ENCODE assay signal across 12 mouse cellular contexts in genomic region chr4:119116336-119116735, GRCm38 (mm10). TPM values are rescaled to one million over a fixed set of nuclear protein-coding genes. Genes with fewer than 3 reads are reported as not detected.
DNase-seq lines count a peak whose midpoint lies in the region; ATAC-seq and TF ChIP-seq lines count a peak whose summit lies in the region.
"Had no signal": no experiment of that assay in that cellular context is flagged by ENCODE, and none has a peak within 500 bp of the region (broad histone marks: within the 10 kb centered on the region; RNA-seq: fewer than 3 reads in every experiment).

No protein-coding gene starts in this region.

- peak; percentile 64 for TF ChIP-seq CTCF in liver, embryonic 14.5 days (IDR thresholded peaks at IDR 0.05; ENCODE audit: low read depth)

- TF ChIP-seq EP300 in liver, embryonic 14.5 days (IDR thresholded peaks at IDR 0.05; ENCODE audit: low read depth): no peak

- H3K27ac ChIP-seq in heart, embryonic 15.5 days: peak overlapping the region; percentile 90
- no peak overlapping the region; the same call in 1 of the 2 replicates for H3K27ac ChIP-seq in liver, embryonic 14.5 days
- H3K27ac ChIP-seq: midbrain, embryonic 15.5 days had no signal

- peak overlapping the region; percentile 35 for H3K4me2 ChIP-seq in heart, embryonic 15.5 days
- peak overlapping the region; percentile 11; the same call in 1 of the 2 replicates for H3K4me2 ChIP-seq in liver, embryonic 14.5 days (ENCODE audit: low read depth)
- H3K4me2 ChIP-seq: limb, embryonic 15.5 days; midbrain, embryonic 15.5 days had no signal

- H3K4me1 ChIP-seq in heart, embryonic 15.5 days (replicated peaks): peaks cover 97% of the 10 kb centered on the region
- peaks cover 48 to 82% of the 10 kb centered on the region in 2 experiments for H3K4me1 ChIP-seq in liver, embryonic 14.5 days (replicated peaks; ENCODE audit: control insufficient read depth in 2 of 2, insufficient read depth in 2 of 2, low read length in 1 of 2)
- H3K4me1 ChIP-seq: midbrain, embryonic 15.5 days had no signal

- H3K9me3 ChIP-seq in heart, embryonic 15.5 days (replicated peaks): no peaks in the 10 kb centered on the region
- no peaks in the 10 kb centered on the region for H3K9me3 ChIP-seq in liver, embryonic 14.5 days (ENCODE audit: control insufficient read depth, low read length)
- H3K9me3 ChIP-seq: limb, embryonic 15.5 days; midbrain, embryonic 15.5 days had no signal

- ATAC-seq in heart, embryonic 15.5 days (replicated peaks; ENCODE audit: insufficient number of reproducible peaks, insufficient read depth, low FRiP score, low read depth): no peak
- peak; percentile 27; the same call in 1 of the 2 replicates for ATAC-seq in liver, embryonic 14.5 days (ENCODE audit: insufficient read depth)
- ATAC-seq in monocyte, adult 5-6 weeks (replicated peaks; ENCODE audit: insufficient number of reproducible peaks, low FRiP score, low TSS enrichment, poor library complexity, severe bottlenecking): no peak
- ATAC-seq: hindbrain, embryonic 16.5 days; midbrain, embryonic 15.5 days had no signal

- H3K36me3 ChIP-seq in heart, embryonic 15.5 days: peaks cover 8% of the 10 kb centered on the region
- H3K36me3 ChIP-seq in liver, embryonic 14.5 days (replicated peaks; ENCODE audit: control insufficient read depth, insufficient read depth, low read depth): peaks cover 99% of the 10 kb centered on the region
- H3K36me3 ChIP-seq: midbrain, embryonic 15.5 days had no signal

- H3K27me3 ChIP-seq in heart, embryonic 15.5 days: no peaks in the 10 kb centered on the region
- H3K27me3 ChIP-seq in liver, embryonic 14.5 days (ENCODE audit: control insufficient read depth, insufficient read depth, low read length): no peaks in the 10 kb centered on the region
- H3K27me3 ChIP-seq: limb, embryonic 15.5 days; midbrain, embryonic 15.5 days had no signal

- intact Hi-C loops in heart, postnatal 10 days (cut with DNase I): no loop called here

- no peak for DNase-seq in heart, postnatal 10 days
- peak; percentile 26 for DNase-seq in thymus, postnatal 0 days (ENCODE audit: low spot score)
- no peak for DNase-seq in thymus, postnatal 36 days
- no peak for DNase-seq in liver, embryonic 14.5 days (ENCODE audit: low read depth in 3 of 3, low spot score in 3 of 3)
- peak; percentile 20 for DNase-seq in thymus, postnatal 25 days
- DNase-seq in layer of hippocampus, postnatal 25 days (ENCODE audit: extremely low spot score in 1 of 2, low spot score in 1 of 2): no peak
- DNase-seq: layer of hippocampus, adult 9-11 months had no signal

- H3K9ac ChIP-seq in heart, embryonic 15.5 days: no peak overlapping the region
- no peak overlapping the region for H3K9ac ChIP-seq in liver, embryonic 14.5 days (replicated peaks)
- H3K9ac ChIP-seq: limb, embryonic 15.5 days; midbrain, embryonic 15.5 days had no signal

- H3K4me3 ChIP-seq in heart, embryonic 15.5 days: no peak overlapping the region
- H3K4me3 ChIP-seq in liver, embryonic 14.5 days (ENCODE audit: insufficient read depth in 1 of 2, low read depth in 2 of 2, low read length in 2 of 2): no peak overlapping the region
- H3K4me3 ChIP-seq: limb, embryonic 15.5 days; midbrain, embryonic 15.5 days had no signal

- 55% methylated on average over 1 of the region's 1 CpGs for WGBS in heart, embryonic 15.5 days
- WGBS in liver, embryonic 14.5 days (ENCODE audit: insufficient replicate concordance): 90% methylated on average over 1 of the region's 1 CpGs

RNA-seq across cellular contexts. Expression of gene Slc2a1, which starts 7.8 kb away (rescaled TPM):
- 119 and 127 TPM in 2 replicates for polyA plus RNA-seq in heart, embryonic 15.5 days (2015; fragmentation: Nextera tagmentation; extraction: Ambion mirVana)
- 1 to 10 TPM; 5.1 to 7.7 TPM for total RNA-seq in heart, postnatal 10 days (2021)
- polyA plus RNA-seq in thymus, postnatal 0 days (2015; fragmentation: Nextera tagmentation; extraction: Ambion mirVana): 19.9 and 21.4 TPM in 2 replicates
- polyA plus RNA-seq in liver, embryonic 14.5 days (2012; rRNA removed): 173 and 192 TPM in 2 replicates
- 259 and 296 TPM in 2 replicates for polyA plus RNA-seq in liver, embryonic 14.5 days (2014; fragmentation: Nextera tagmentation; extraction: Ambion mirVana)
- 10 to 100 TPM; 70.9 to 98.4 TPM for total RNA-seq in layer of hippocampus, postnatal 25 days (2021)
- 25.2 to 35.8 TPM (median 30.1 TPM) in 3 replicates for total RNA-seq in monocyte, adult 5-6 weeks (2017)

RNA-seq across cellular contexts. Expression of gene Zfp691, which starts 57.7 kb away (rescaled TPM):
- 9.9 and 10.6 TPM in 2 replicates for polyA plus RNA-seq in heart, embryonic 15.5 days (2015; fragmentation: Nextera tagmentation; extraction: Ambion mirVana)
- 10 to 100 TPM; 19.4 to 22.3 TPM for total RNA-seq in heart, postnatal 10 days (2021)
- 3.6 and 7.2 TPM in 2 replicates for polyA plus RNA-seq in thymus, postnatal 0 days (2015; fragmentation: Nextera tagmentation; extraction: Ambion mirVana)
- polyA plus RNA-seq in liver, embryonic 14.5 days (2012; rRNA removed): 2.6 and 3.3 TPM in 2 replicates
- 1.5 and 2.3 TPM in 2 replicates for polyA plus RNA-seq in liver, embryonic 14.5 days (2014; fragmentation: Nextera tagmentation; extraction: Ambion mirVana)
- 1 to 10 TPM; 6.0 to 8.3 TPM for total RNA-seq in layer of hippocampus, postnatal 25 days (2021)
- total RNA-seq in monocyte, adult 5-6 weeks (2017): 6.1 to 7.5 TPM (median 6.9 TPM) in 3 replicates

Comparison
In these comparisons a context has a peak if more than half of its experiments do, and no peak if none do; other contexts are left out.
1. DNase-seq: peak in thymus, postnatal 0 days (single experiment) and thymus, postnatal 25 days (single experiment); none in heart, postnatal 10 days (0 of 2), thymus, postnatal 36 days (0 of 2), liver, embryonic 14.5 days (0 of 3) and layer of hippocampus, postnatal 25 days (0 of 2).